Comparison of ENCODE assay signal across 27 mouse cellular contexts in the genomic region with DNA sequence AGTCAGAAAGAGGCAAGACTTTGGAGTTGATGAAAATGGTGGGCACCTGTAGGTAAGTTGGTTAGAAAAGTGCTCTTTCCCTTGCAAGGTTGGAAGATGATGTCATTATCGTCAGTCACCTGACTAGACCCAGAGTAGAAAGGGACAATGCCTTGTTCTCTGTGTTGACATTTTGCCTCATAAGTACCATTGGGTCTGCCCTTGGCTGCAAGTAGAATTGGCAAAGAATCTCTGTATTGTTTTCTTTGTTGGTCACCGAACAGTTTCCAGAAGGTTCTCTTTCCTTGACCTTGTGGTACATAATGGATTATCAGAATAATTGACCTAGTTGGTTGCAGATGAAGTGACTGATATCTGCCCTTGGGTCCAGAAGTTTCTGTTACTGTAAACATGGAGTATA. TPM values are rescaled to one million over a fixed set of nuclear protein-coding genes. Genes with fewer than 3 reads are reported as not detected.
DNase-seq lines count a peak whose midpoint lies in the region; ATAC-seq and TF ChIP-seq lines count a peak whose summit lies in the region.
"Had no signal": no experiment of that assay in that cellular context is flagged by ENCODE, and none has a peak within 500 bp of the region (broad histone marks: within the 10 kb centered on the region; RNA-seq: fewer than 3 reads in every experiment).

No protein-coding gene starts in this region.

- no peak for TF ChIP-seq EP300 in heart, adult 2 months (IDR thresholded peaks at IDR 0.05; ENCODE audit: insufficient read depth, low read depth, low read length)
- TF ChIP-seq EP300 in lung, postnatal 0 days (IDR thresholded peaks at IDR 0.05): peak; percentile 69

- H3K4me3 ChIP-seq in heart, adult 2 months: no peak overlapping the region
- no peak overlapping the region for H3K4me3 ChIP-seq in heart, embryonic 10.5 days
- H3K4me3 ChIP-seq in lung, postnatal 0 days (ENCODE audit: low read depth, low read length): no peak overlapping the region
- H3K4me3 ChIP-seq: forebrain, embryonic 13.5 days; heart, embryonic 12.5 days; layer of hippocampus, adult 2 months; left cerebral cortex, adult 2 months; limb, embryonic 13.5 days; midbrain, embryonic 10.5 days had no signal

- ATAC-seq in lung, postnatal 0 days: peak; percentile 51
- ATAC-seq: CD4-positive, CD25-positive, alpha-beta regulatory T cell, adult 4 months; forebrain, embryonic 13.5 days; inflammation-experienced regulatory T-cells, adult 6 months; midbrain, embryonic 16.5 days had no signal

- H3K27me3 ChIP-seq in heart, adult 2 months (ENCODE audit: control insufficient read depth, insufficient read depth, low read length): no peaks in the 10 kb centered on the region
- no peaks in the 10 kb centered on the region for H3K27me3 ChIP-seq in heart, embryonic 10.5 days (ENCODE audit: insufficient read depth, poor library complexity, severe bottlenecking)
- no peaks in the 10 kb centered on the region for H3K27me3 ChIP-seq in lung, postnatal 0 days (replicated peaks; ENCODE audit: insufficient read depth, low read length)
- H3K27me3 ChIP-seq: forebrain, embryonic 13.5 days; heart, embryonic 12.5 days had no signal

- WGBS in heart, adult 2 months: 57% methylated on average over 2 of the region's 2 CpGs
- 86% methylated on average over 2 of the region's 2 CpGs for WGBS in heart, embryonic 10.5 days
- 42% methylated on average over 2 of the region's 2 CpGs for WGBS in lung, postnatal 0 days

- no peak for TF ChIP-seq CTCF in heart, adult 2 months (IDR thresholded peaks at IDR 0.05)
- no peak for TF ChIP-seq CTCF in lung, postnatal 0 days (IDR thresholded peaks at IDR 0.05)

- intact Hi-C loops in heart, adult 2 months (cut with DNase I): loop anchor here (5.0 kb wide), 1 partner anchor 74 kb away; no protein-coding TSS in a partner anchor

- peaks cover 19% of the 10 kb centered on the region for H3K4me1 ChIP-seq in heart, adult 2 months (ENCODE audit: control insufficient read depth, insufficient read depth, low read length)
- peaks cover 24% of the 10 kb centered on the region for H3K4me1 ChIP-seq in heart, embryonic 10.5 days
- peaks cover 11% of the 10 kb centered on the region; the same call in 1 of the 2 replicates for H3K4me1 ChIP-seq in lung, postnatal 0 days (ENCODE audit: insufficient read depth, low read depth, low read length)

- no peak overlapping the region for H3K4me2 ChIP-seq in lung, postnatal 0 days (replicated peaks; ENCODE audit: low read depth, low read length)
- H3K4me2 ChIP-seq: forebrain, embryonic 13.5 days; heart, embryonic 12.5 days; hindbrain, embryonic 14.5 days; limb, embryonic 13.5 days; liver, embryonic 11.5 days had no signal

- no peak for TF ChIP-seq POLR2A in heart, adult 2 months (IDR thresholded peaks at IDR 0.05; ENCODE audit: insufficient read depth, low read depth, low read length)

- peaks cover under 1% of the 10 kb centered on the region; the same call in 1 of the 2 replicates for H3K79me2 ChIP-seq in heart, adult 2 months (replicated peaks; ENCODE audit: control insufficient read depth, insufficient read depth, low read length)

- no peak for DNase-seq in heart, adult 2 months
- no peak for DNase-seq in heart, embryonic 10.5 days (ENCODE audit: low spot score)
- DNase-seq in lung, postnatal 0 days (ENCODE audit: low spot score): peak; percentile 64
- DNase-seq in lung, postnatal 14 days: no peak
- DNase-seq in lung, postnatal 25 days (ENCODE audit: low spot score): peak; percentile 50
- no peak for DNase-seq in thymus, adult 18-20 months
- DNase-seq in retina, postnatal 1 day: no peak
- DNase-seq: adrenal gland, postnatal 36 days; cerebellum, adult 11 months; cerebellum, adult 9-10 months; cerebellum, postnatal 36 days; kidney, adult 11 months; kidney, postnatal 36 days; right cerebral cortex, adult 18-20 months; spleen, adult 18-20 months; thymus, postnatal 25 days had no signal

- H3K9ac ChIP-seq in heart, adult 2 months (ENCODE audit: low read depth, low read length): no peak overlapping the region
- H3K9ac ChIP-seq in lung, postnatal 0 days (replicated peaks; ENCODE audit: low read depth): no peak overlapping the region
- H3K9ac ChIP-seq: forebrain, embryonic 13.5 days; heart, embryonic 12.5 days; hindbrain, embryonic 14.5 days; limb, embryonic 13.5 days had no signal

- peak overlapping the region; percentile 79 for H3K27ac ChIP-seq in heart, adult 2 months
- H3K27ac ChIP-seq in heart, embryonic 10.5 days: no peak overlapping the region
- H3K27ac ChIP-seq in lung, postnatal 0 days (ENCODE audit: low read length): no peak overlapping the region
- H3K27ac ChIP-seq: forebrain, embryonic 13.5 days; hindbrain, embryonic 14.5 days; limb, embryonic 13.5 days; midbrain, embryonic 10.5 days had no signal

- H3K36me3 ChIP-seq in heart, adult 2 months (ENCODE audit: control insufficient read depth, insufficient read depth, low read length): peaks cover 2% of the 10 kb centered on the region; the same call in 1 of the 2 replicates
- no peaks in the 10 kb centered on the region for H3K36me3 ChIP-seq in heart, embryonic 10.5 days
- no peaks in the 10 kb centered on the region for H3K36me3 ChIP-seq in lung, postnatal 0 days (ENCODE audit: insufficient read depth, low read length)
- H3K36me3 ChIP-seq: limb, embryonic 13.5 days; midbrain, embryonic 10.5 days had no signal

- no peaks in the 10 kb centered on the region for H3K9me3 ChIP-seq in heart, embryonic 10.5 days
- H3K9me3 ChIP-seq in lung, postnatal 0 days (ENCODE audit: low read length): no peaks in the 10 kb centered on the region
- H3K9me3 ChIP-seq: forebrain, embryonic 13.5 days; limb, embryonic 13.5 days; midbrain, embryonic 10.5 days had no signal

RNA-seq across cellular contexts. Expression of a gene that starts 27.9 kb away (rescaled TPM):
- total RNA-seq in heart, adult 2 months (2021): 10 to 100 TPM; 27.2 to 27.4 TPM
- 10.4 and 28.1 TPM in 2 replicates for polyA plus RNA-seq in heart, adult 2 months (2012; rRNA removed)
- 15.4 and 18.5 TPM in 2 replicates for polyA plus RNA-seq in heart, embryonic 10.5 days (2016; fragmentation: Nextera tagmentation; extraction: Ambion mirVana)
- 32.1 and 36.3 TPM in 2 replicates for polyA plus RNA-seq in lung, postnatal 0 days (2015; fragmentation: Nextera tagmentation; extraction: Ambion mirVana)

Comparison
In these comparisons a context has a peak if more than half of its experiments do, and no peak if none do; other contexts are left out.
1. DNase-seq: peak in lung, postnatal 0 days (single experiment) and lung, postnatal 25 days (single experiment); none in heart, adult 2 months (0 of 2), heart, embryonic 10.5 days (single experiment), lung, postnatal 14 days (single experiment), thymus, adult 18-20 months (0 of 2) and retina, postnatal 1 day (single experiment).